Mouse (Mus musculus) R1 (cell line): ENCODE measurements around the gene Kdm5b.

Source experiments
- DNase-seq: peaks from one replicate; pipeline ENCODE4 v3.0.0-alpha.2; 2018; ENCODE audit warnings: low read depth, low spot score

Kdm5b gene

GRCm38 (mm10) chr1:134646261-134646962 lies 86.4 kb downstream of the Kdm5b start, which contains the start of gene Syt2:
Gene Syt2 (plus strand): TSS chr1:134646677.
- peak; percentile 70 for DNase-seq

GRCm38 (mm10) chr1:134646963-134647282 lies 87.0 kb downstream of the Kdm5b start:
- DNase-seq = no peak

GRCm38 (mm10) chr1:134647591-134647990 lies 87.6 kb downstream of the Kdm5b start:
- DNase-seq = no peak

- no peak for DNase-seq
Observed at GRCm38 (mm10) chr1:134650816-134651215, 90.8 kb downstream of the Kdm5b start.

- DNase-seq = no peak
Observed at GRCm38 (mm10) chr1:134651268-134651850, 91.4 kb downstream of the Kdm5b start.

- no peak for DNase-seq
Observed at GRCm38 (mm10) chr1:134651851-134652398, 92.0 kb downstream of the Kdm5b start.

- no peak for DNase-seq
Observed at GRCm38 (mm10) chr1:134653603-134654257, 93.8 kb downstream of the Kdm5b start.

GRCm38 (mm10) chr1:134658841-134659240 lies 98.9 kb downstream of the Kdm5b start:
- no peak for DNase-seq

- no peak for DNase-seq
Observed at GRCm38 (mm10) chr1:134660163-134660562, 100.2 kb downstream of the Kdm5b start.

- DNase-seq = no peak
Observed at GRCm38 (mm10) chr1:134671234-134672070, 111.5 kb downstream of the Kdm5b start.

- peak; percentile 28 for DNase-seq
Observed at GRCm38 (mm10) chr1:134674312-134674711, 114.3 kb downstream of the Kdm5b start.

- DNase-seq = no peak
Observed at GRCm38 (mm10) chr1:134679445-134679844, 119.5 kb downstream of the Kdm5b start.

GRCm38 (mm10) chr1:134680617-134681016 lies 120.6 kb downstream of the Kdm5b start:
- no peak for DNase-seq

- DNase-seq = no peak
Observed at GRCm38 (mm10) chr1:134682460-134682859, 122.5 kb downstream of the Kdm5b start.
